Mouse (Mus musculus) embryonic facial prominence, embryonic 15.5 days (tissue): Measurements from ENCODE around the gene Fam189a1. TPM values are rescaled to one million over a fixed set of nuclear protein-coding genes. Genes with fewer than 3 reads are reported as not detected.
A peak's percentile ranks its signal among the peaks of the same experiment; 100 is the strongest.

Source experiments
- ATAC-seq: fragments of 200-750 bp; cut with Nextera tagmentation; 2 replicates; pipeline ENCODE4 v1.8.0; 2017; ENCODE audit warnings: low read depth, moderate TSS enrichment; ENCODE audit not compliant: insufficient number of reproducible peaks, low FRiP score, low TSS enrichment
- H3K27ac ChIP-seq: fragments of 300-500 bp; sonication (generic); replicated peaks from 2 replicates; pipeline ENCODE4 v1.5.1; 2015; ENCODE audit warnings: mild to moderate bottlenecking, inconsistent platforms
- H3K27me3 ChIP-seq: fragments of 300-500 bp; sonication (generic); 2 replicates; pipeline ENCODE4 v1.6.1; 2015; ENCODE audit warnings: inconsistent platforms
- H3K36me3 ChIP-seq: fragments of 300-500 bp; sonication (generic); 2 replicates; pipeline ENCODE4 v1.6.1; 2015; ENCODE audit warnings: mild to moderate bottlenecking, inconsistent platforms
- H3K4me1 ChIP-seq: fragments of 300-500 bp; sonication (generic); 2 replicates; pipeline ENCODE4 v1.6.1; 2015; ENCODE audit warnings: inconsistent platforms
- H3K4me2 ChIP-seq: fragments of 300-500 bp; sonication (generic); replicated peaks from 2 replicates; pipeline ENCODE4 v1.6.1; 2015; ENCODE audit warnings: mild to moderate bottlenecking, inconsistent platforms
- H3K4me3 ChIP-seq: fragments of 300-500 bp; sonication (generic); replicated peaks from 2 replicates; pipeline ENCODE4 v1.5.1; 2015; ENCODE audit warnings: mild to moderate bottlenecking, inconsistent platforms
- H3K9ac ChIP-seq: fragments of 300-500 bp; sonication (generic); 2 replicates; pipeline ENCODE4 v1.6.1; 2015; ENCODE audit warnings: inconsistent platforms
- H3K9me3 ChIP-seq: fragments of 300-500 bp; sonication (generic); replicated peaks from 2 replicates; pipeline ENCODE4 v1.6.1; 2016; ENCODE audit warnings: inconsistent platforms
- WGBS: fragments of 180-500 bp; shearing (Covaris S2); methylation state at CpG from one replicate; pipeline ENCODE4 v1.1.7; 2015; 5-methylcytosine and 5-hydroxymethylcytosine counted together
- polyA plus RNA-seq: library from polyadenylated mRNA; unstranded; fragments of >200 nt; fragmentation: Nextera tagmentation; extraction: Ambion mirVana; gene quantifications from 2 replicates; pipeline ENCODE4 v1.2.1, GENCODE M21; 2015

Gene Fam189a1
- polyA plus RNA-seq, 1 experiment from 2014 or later = 4.8 TPM

- no peak overlapping the region for H3K4me3 ChIP-seq
- no peak overlapping the region for H3K27ac ChIP-seq
- H3K27me3 ChIP-seq = no peaks in the 10 kb centered on the region
- H3K36me3 ChIP-seq = no peaks in the 10 kb centered on the region
- H3K4me2 ChIP-seq = no peak overlapping the region
- 65% methylated on average over 7 of the region's 7 CpGs for WGBS
- H3K9me3 ChIP-seq = no peaks in the 10 kb centered on the region
- ATAC-seq = no peak
- peaks cover 5% of the 10 kb centered on the region; the same call in 1 of the 2 replicates for H3K4me1 ChIP-seq
- H3K9ac ChIP-seq = no peak overlapping the region
Measured at GRCm38 (mm10) chr7:64752133-64752532, 404.2 kb downstream of the Fam189a1 start.

- Histone ChIP-seq H3K27me3 (no peaks in the 10 kb centered on the region), H3K4me3 (no peak overlapping the region), H3K9ac (no peak overlapping the region), H3K9me3 (no peaks in the 10 kb centered on the region), H3K4me1 (peaks cover 5% of the 10 kb centered on the region; the same call in 1 of the 2 replicates), H3K4me2 (no peak overlapping the region), H3K27ac (no peak overlapping the region), H3K36me3 (no peaks in the 10 kb centered on the region)
- WGBS = 28% methylated on average over 5 of the region's 5 CpGs
- ATAC-seq = peak; percentile 48; the same call in 1 of the 2 replicates
Measured at GRCm38 (mm10) chr7:64751465-64751864, 404.9 kb downstream of the Fam189a1 start.

- ATAC-seq = no peak
- Histone ChIP-seq H3K36me3 (no peaks in the 10 kb centered on the region), H3K9me3 (no peaks in the 10 kb centered on the region), H3K9ac (no peak overlapping the region), H3K27me3 (no peaks in the 10 kb centered on the region), H3K4me2 (no peak overlapping the region), H3K27ac (no peak overlapping the region), H3K4me1 (no peaks in the 10 kb centered on the region), H3K4me3 (no peak overlapping the region)
- WGBS = 81% methylated on average over 7 of the region's 7 CpGs
Measured at GRCm38 (mm10) chr7:64743610-64744009, 412.8 kb downstream of the Fam189a1 start.

- Histone ChIP-seq H3K4me3 (no peak overlapping the region), H3K36me3 (no peaks in the 10 kb centered on the region), H3K4me2 (no peak overlapping the region), H3K27ac (no peak overlapping the region), H3K9me3 (no peaks in the 10 kb centered on the region), H3K9ac (no peak overlapping the region), H3K27me3 (no peaks in the 10 kb centered on the region), H3K4me1 (no peaks in the 10 kb centered on the region)
- no peak; the same call in 1 of the 2 replicates for ATAC-seq
- WGBS = 28% methylated on average over 8 of the region's 8 CpGs
Measured at GRCm38 (mm10) chr7:64741333-64742307, 414.8 kb downstream of the Fam189a1 start.

GRCm38 (mm10) chr7:64739131-64739530 is 417.2 kb downstream of the Fam189a1 start:
- H3K27me3 ChIP-seq = no peaks in the 10 kb centered on the region
- H3K4me2 ChIP-seq = no peak overlapping the region
- WGBS = 67% methylated on average over 11 of the region's 11 CpGs
- H3K9ac ChIP-seq = no peak overlapping the region
- H3K9me3 ChIP-seq = no peaks in the 10 kb centered on the region
- no peak overlapping the region for H3K27ac ChIP-seq
- ATAC-seq = no peak
- no peaks in the 10 kb centered on the region for H3K36me3 ChIP-seq
- H3K4me3 ChIP-seq = no peak overlapping the region
- no peaks in the 10 kb centered on the region for H3K4me1 ChIP-seq

GRCm38 (mm10) chr7:64729785-64730184 is 426.6 kb downstream of the Fam189a1 start:
- no peaks in the 10 kb centered on the region for H3K9me3 ChIP-seq
- H3K27me3 ChIP-seq = no peaks in the 10 kb centered on the region
- no peak overlapping the region for H3K27ac ChIP-seq
- WGBS = 27% methylated on average over 7 of the region's 7 CpGs
- no peak overlapping the region for H3K4me2 ChIP-seq
- no peak overlapping the region for H3K4me3 ChIP-seq
- H3K36me3 ChIP-seq = no peaks in the 10 kb centered on the region
- ATAC-seq = no peak
- no peaks in the 10 kb centered on the region for H3K4me1 ChIP-seq
- H3K9ac ChIP-seq = no peak overlapping the region

- ATAC-seq = no peak
- Histone ChIP-seq H3K4me3 (no peak overlapping the region), H3K9me3 (no peaks in the 10 kb centered on the region), H3K27me3 (no peaks in the 10 kb centered on the region), H3K4me1 (no peaks in the 10 kb centered on the region), H3K4me2 (no peak overlapping the region), H3K36me3 (no peaks in the 10 kb centered on the region), H3K27ac (no peak overlapping the region), H3K9ac (no peak overlapping the region)
- 70% methylated on average over 3 of the region's 3 CpGs for WGBS
Measured at GRCm38 (mm10) chr7:64728816-64729215, 427.6 kb downstream of the Fam189a1 start.

GRCm38 (mm10) chr7:64728181-64728591 is 428.2 kb downstream of the Fam189a1 start:
- no peaks in the 10 kb centered on the region for H3K4me1 ChIP-seq
- H3K27ac ChIP-seq = no peak overlapping the region
- WGBS = 78% methylated on average over 5 of the region's 5 CpGs
- H3K9me3 ChIP-seq = no peaks in the 10 kb centered on the region
- H3K36me3 ChIP-seq = no peaks in the 10 kb centered on the region
- ATAC-seq = no peak
- H3K4me3 ChIP-seq = no peak overlapping the region
- H3K4me2 ChIP-seq = no peak overlapping the region
- H3K27me3 ChIP-seq = no peaks in the 10 kb centered on the region
- H3K9ac ChIP-seq = no peak overlapping the region

- H3K36me3 ChIP-seq = no peaks in the 10 kb centered on the region
- H3K4me1 ChIP-seq = no peaks in the 10 kb centered on the region
- no peaks in the 10 kb centered on the region for H3K27me3 ChIP-seq
- no peaks in the 10 kb centered on the region for H3K9me3 ChIP-seq
- H3K4me2 ChIP-seq = no peak overlapping the region
- no peak overlapping the region for H3K27ac ChIP-seq
- 71% methylated on average over 6 of the region's 6 CpGs for WGBS
- no peak for ATAC-seq
- H3K4me3 ChIP-seq = no peak overlapping the region
- H3K9ac ChIP-seq = no peak overlapping the region
Measured at GRCm38 (mm10) chr7:64725967-64726695, 430.2 kb downstream of the Fam189a1 start.

- no peak overlapping the region for H3K27ac ChIP-seq
- WGBS = 85% methylated on average over 1 of the region's 1 CpGs
- H3K4me2 ChIP-seq = no peak overlapping the region
- H3K4me3 ChIP-seq = no peak overlapping the region
- H3K4me1 ChIP-seq = no peaks in the 10 kb centered on the region
- H3K9ac ChIP-seq = no peak overlapping the region
- no peaks in the 10 kb centered on the region for H3K9me3 ChIP-seq
- no peak for ATAC-seq
- no peaks in the 10 kb centered on the region for H3K36me3 ChIP-seq
- H3K27me3 ChIP-seq = no peaks in the 10 kb centered on the region
Measured at GRCm38 (mm10) chr7:64724409-64724808, 432.0 kb downstream of the Fam189a1 start.

- Histone ChIP-seq H3K27me3 (no peaks in the 10 kb centered on the region), H3K9me3 (no peaks in the 10 kb centered on the region), H3K4me3 (no peak overlapping the region), H3K4me1 (no peaks in the 10 kb centered on the region), H3K27ac (no peak overlapping the region), H3K9ac (no peak overlapping the region), H3K36me3 (no peaks in the 10 kb centered on the region), H3K4me2 (no peak overlapping the region)
- 76% methylated on average over 3 of the region's 3 CpGs for WGBS
- no peak for ATAC-seq
Measured at GRCm38 (mm10) chr7:64723313-64723712, 433.1 kb downstream of the Fam189a1 start.
